Comparison of ENCODE assay signal across 9 mouse cellular contexts in the genomic region with DNA sequence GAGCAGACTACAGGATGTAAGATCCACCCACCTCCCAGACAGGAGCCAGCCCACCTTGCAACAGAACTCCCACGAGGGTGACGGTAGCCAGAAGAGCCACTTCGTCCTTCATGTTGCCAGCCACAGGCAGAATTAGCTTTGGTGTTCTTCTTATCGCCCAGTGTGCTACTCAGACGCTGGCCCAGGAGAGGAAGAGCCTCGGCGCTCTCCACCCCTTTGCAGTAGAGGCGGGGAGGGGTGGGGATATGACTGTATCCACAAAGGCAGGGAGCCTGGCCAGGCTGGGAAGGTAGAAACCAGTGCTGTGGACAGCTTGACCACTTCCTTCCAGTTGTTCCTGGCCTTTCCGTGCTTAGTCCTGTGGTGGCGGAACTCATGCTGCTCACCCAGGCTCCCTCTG. TPM values are rescaled to one million over a fixed set of nuclear protein-coding genes. Genes with fewer than 3 reads are reported as not detected.
DNase-seq lines count a peak whose midpoint lies in the region; ATAC-seq and TF ChIP-seq lines count a peak whose summit lies in the region.
"Had no signal": no experiment of that assay in that cellular context is flagged by ENCODE, and none has a peak within 500 bp of the region (broad histone marks: within the 10 kb centered on the region; RNA-seq: fewer than 3 reads in every experiment).

Gene Ltc4s (minus strand): TSS at position 293 of the 400 bp plus-strand sequence.

- TF ChIP-seq POLR2A in small intestine, adult 2 months (IDR thresholded peaks at IDR 0.05; ENCODE audit: low read depth, low read length): no peak

- DNase-seq in kidney, adult 9 months: no peak
- peak; percentile 48 for DNase-seq in liver, embryonic 11.5 days (ENCODE audit: low spot score)
- no peak for DNase-seq in right cerebral cortex, adult 18-20 months

- WGBS in kidney, embryonic 14.5 days: 42% methylated on average over 10 of the region's 10 CpGs
- WGBS in heart, embryonic 15.5 days: 33% methylated on average over 10 of the region's 10 CpGs
- 16% methylated on average over 10 of the region's 10 CpGs for WGBS in liver, embryonic 11.5 days
- 29% methylated on average over 10 of the region's 10 CpGs for WGBS in small intestine, adult 2 months

- peak within 1 kb of the TSS; percentile 56 for H3K4me3 ChIP-seq in kidney, embryonic 14.5 days (ENCODE audit: low read length)
- H3K4me3 ChIP-seq in brown adipose tissue, adult 24 weeks (ENCODE audit: insufficient read depth, low read depth, low read length): peak within 1 kb of the TSS; percentile 85
- peak within 1 kb of the TSS; percentile 56 for H3K4me3 ChIP-seq in heart, embryonic 15.5 days
- peak within 1 kb of the TSS; percentile 69 for H3K4me3 ChIP-seq in liver, embryonic 11.5 days (ENCODE audit: low read depth, low read length)
- peak within 1 kb of the TSS; percentile 89 for H3K4me3 ChIP-seq in small intestine, adult 2 months (ENCODE audit: low read depth, low read length)

- H3K27me3 ChIP-seq in kidney, embryonic 14.5 days (ENCODE audit: control insufficient read depth, insufficient read depth, low read length): peaks cover 15% of the 10 kb centered on the region; the same call in 1 of the 2 replicates
- peaks cover 23% of the 10 kb centered on the region for H3K27me3 ChIP-seq in heart, embryonic 15.5 days
- peaks cover 6% of the 10 kb centered on the region; the same call in 1 of the 2 replicates for H3K27me3 ChIP-seq in liver, embryonic 11.5 days (replicated peaks; ENCODE audit: control insufficient read depth, insufficient read depth, low read length)
- no peaks in the 10 kb centered on the region for H3K27me3 ChIP-seq in small intestine, adult 2 months (ENCODE audit: control insufficient read depth, insufficient read depth, low read length)
- H3K27me3 ChIP-seq: Patski had no signal

- H3K36me3 ChIP-seq in kidney, embryonic 14.5 days (ENCODE audit: control insufficient read depth, insufficient read depth, low read length): peaks cover 18% of the 10 kb centered on the region
- H3K36me3 ChIP-seq in heart, embryonic 15.5 days: peaks cover 19% of the 10 kb centered on the region
- peaks cover 11% of the 10 kb centered on the region for H3K36me3 ChIP-seq in liver, embryonic 11.5 days (ENCODE audit: control insufficient read depth, insufficient read depth, low read length)
- H3K36me3 ChIP-seq in small intestine, adult 2 months (ENCODE audit: control insufficient read depth, insufficient read depth, low read length): peaks cover 18% of the 10 kb centered on the region

- H3K4me2 ChIP-seq in kidney, embryonic 14.5 days (replicated peaks; ENCODE audit: low read depth, low read length): peak within 1 kb of the TSS; percentile 98
- peak within 1 kb of the TSS; percentile 85 for H3K4me2 ChIP-seq in heart, embryonic 15.5 days
- peak within 1 kb of the TSS; percentile 98 for H3K4me2 ChIP-seq in liver, embryonic 11.5 days

- no peak within 1 kb of the TSS for H3K27ac ChIP-seq in kidney, embryonic 14.5 days (ENCODE audit: low read depth, low read length)
- H3K27ac ChIP-seq in brown adipose tissue, adult 24 weeks (replicated peaks; ENCODE audit: low read depth, low read length): peak within 1 kb of the TSS; percentile 97
- H3K27ac ChIP-seq in heart, embryonic 15.5 days: no peak within 1 kb of the TSS
- H3K27ac ChIP-seq in liver, embryonic 11.5 days (ENCODE audit: low read depth, low read length): 0 out of 2 replicates have a peak within 1 kb of the TSS, but pooled peaks have one; percentile 6
- H3K27ac ChIP-seq in small intestine, adult 2 months (ENCODE audit: insufficient read depth, low read depth, low read length): peak within 1 kb of the TSS; percentile 29; the same call in 1 of the 2 replicates

- H3K9ac ChIP-seq in kidney, embryonic 14.5 days (ENCODE audit: low read depth, low read length): no peak within 1 kb of the TSS
- peak within 1 kb of the TSS; percentile 37; the same call in 1 of the 2 replicates for H3K9ac ChIP-seq in heart, embryonic 15.5 days
- peak within 1 kb of the TSS; percentile 71 for H3K9ac ChIP-seq in liver, embryonic 11.5 days (ENCODE audit: low read depth, low read length)

- no peak for ATAC-seq in kidney, embryonic 14.5 days (ENCODE audit: low FRiP score, low TSS enrichment)
- no peak for ATAC-seq in heart, embryonic 15.5 days (replicated peaks; ENCODE audit: insufficient number of reproducible peaks, insufficient read depth, low FRiP score, low read depth)
- ATAC-seq in liver, embryonic 11.5 days (replicated peaks; ENCODE audit: low FRiP score): peak; percentile 43; the same call in 1 of the 2 replicates
- ATAC-seq in erythroid progenitor cell, adult 5-6 weeks (replicated peaks; ENCODE audit: low FRiP score, poor library complexity, severe bottlenecking): no peak; the same call in 1 of the 2 replicates
- ATAC-seq: Patski had no signal

- H3K4me1 ChIP-seq in kidney, embryonic 14.5 days (ENCODE audit: control insufficient read depth, insufficient read depth, low read length): 0 out of 2 replicates have a peak, but pooled peaks cover 7% of the 10 kb centered on the region
- H3K4me1 ChIP-seq in brown adipose tissue, adult 24 weeks (ENCODE audit: control insufficient read depth, insufficient read depth, insufficient read length, low read length): peaks cover 26% of the 10 kb centered on the region
- H3K4me1 ChIP-seq in heart, embryonic 15.5 days (replicated peaks): peaks cover 24% of the 10 kb centered on the region
- peaks cover 31% of the 10 kb centered on the region for H3K4me1 ChIP-seq in liver, embryonic 11.5 days (replicated peaks; ENCODE audit: control insufficient read depth, insufficient read depth, low read length)
- H3K4me1 ChIP-seq in small intestine, adult 2 months (ENCODE audit: control insufficient read depth, insufficient read depth, insufficient read length, low read length): peaks cover 15% of the 10 kb centered on the region

- no peaks in the 10 kb centered on the region for H3K9me3 ChIP-seq in kidney, embryonic 14.5 days (ENCODE audit: control insufficient read depth, low read length)
- H3K9me3 ChIP-seq in heart, embryonic 15.5 days (replicated peaks): no peaks in the 10 kb centered on the region
- H3K9me3 ChIP-seq in liver, embryonic 11.5 days (ENCODE audit: control insufficient read depth, low read length): no peaks in the 10 kb centered on the region

- no peak for TF ChIP-seq CTCF in small intestine, adult 2 months (IDR thresholded peaks at IDR 0.05; ENCODE audit: extremely low read depth, insufficient read length, insufficient replicate concordance, low read depth, low read length)

RNA-seq across cellular contexts. Expression of gene Ltc4s, which starts in this region (rescaled TPM):
- polyA plus RNA-seq in kidney, embryonic 14.5 days (2014; fragmentation: Nextera tagmentation; extraction: Ambion mirVana): 1.6 and 1.9 TPM in 2 replicates
- polyA plus RNA-seq in brown adipose tissue, adult 24 weeks (2012; ENCODE audit: insufficient read depth, insufficient read length, missing spikeins): 27.5 and 45.3 TPM in 2 replicates
- 1.6 and 2.6 TPM in 2 replicates for polyA plus RNA-seq in heart, embryonic 15.5 days (2015; fragmentation: Nextera tagmentation; extraction: Ambion mirVana)
- polyA plus RNA-seq in liver, embryonic 11.5 days (2014; fragmentation: Nextera tagmentation; extraction: Ambion mirVana): 0.82 and 2.6 TPM in 2 replicates
- polyA plus RNA-seq in small intestine, adult 2 months (2012; rRNA removed): 44.3 and 51.3 TPM in 2 replicates
- 3.2 TPM in 1 of 2 replicates, not detected in the other for total RNA-seq in erythroid progenitor cell, adult 5-6 weeks (2015; ENCODE audit: low replicate concordance)
- 0.77 TPM in 1 of 2 replicates, not detected in the other for total RNA-seq in erythroid progenitor cell, adult 5-6 weeks (2017; ENCODE audit: low replicate concordance)
- polyA plus RNA-seq: Patski had no signal

Comparison
In these comparisons a context has a peak if more than half of its experiments do, and no peak if none do; other contexts are left out.
1. H3K27ac ChIP-seq: peak in brown adipose tissue, adult 24 weeks (single experiment), liver, embryonic 11.5 days (single experiment) and small intestine, adult 2 months (single experiment); none in kidney, embryonic 14.5 days (single experiment) and heart, embryonic 15.5 days (single experiment).
2. Peak in every context shown above with its lines, with median percentiles within 50 percentile points of each other: H3K4me2 ChIP-seq and H3K4me3 ChIP-seq.